Mouse (Mus musculus) ovary, postnatal 36 days (tissue): ENCODE results near the gene Lrrc8e.
A peak's percentile ranks its signal among the peaks of the same experiment; 100 is the strongest.

ENCODE experiments used
- DNase-seq: peaks from one replicate; pipeline ENCODE4 v3.0.0; 2022; ENCODE audit warnings: low spot score, mixed read lengths

Gene Lrrc8e

DNA sequence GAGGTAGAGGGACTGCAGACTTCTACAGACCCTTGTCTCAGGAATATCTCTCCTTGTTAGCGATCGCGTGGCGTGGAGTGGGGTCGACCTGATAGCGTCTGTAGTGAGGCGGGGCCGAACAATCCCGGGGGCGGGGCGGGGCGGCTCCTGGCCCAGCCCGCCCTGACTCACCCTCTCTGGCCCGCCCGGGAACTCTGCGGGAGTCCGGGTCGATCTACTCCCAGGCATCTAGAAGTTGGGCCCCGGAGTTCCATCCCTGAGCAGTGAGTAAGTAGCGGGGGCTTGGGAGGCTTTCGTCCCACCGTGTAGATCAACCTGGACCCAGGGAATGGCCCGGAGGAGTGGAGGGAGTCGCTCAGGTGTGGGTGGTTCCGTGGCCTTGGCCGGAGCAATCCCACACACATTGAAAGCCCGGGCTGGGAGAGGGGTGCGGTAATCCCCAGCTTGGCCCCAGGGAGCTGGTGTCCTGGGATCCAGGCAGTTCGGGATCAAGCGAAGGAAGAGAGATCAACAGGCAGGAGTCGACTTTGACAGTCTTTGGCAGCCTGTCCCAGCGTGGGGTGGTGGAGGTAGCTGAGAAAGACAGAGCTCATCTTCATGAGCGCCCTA is at the start of gene Lrrc8e:
TSS of gene Lrrc8e (plus strand) at position 89 of the 609 bp plus-strand sequence.
- DNase-seq: peak; percentile 60

DNA sequence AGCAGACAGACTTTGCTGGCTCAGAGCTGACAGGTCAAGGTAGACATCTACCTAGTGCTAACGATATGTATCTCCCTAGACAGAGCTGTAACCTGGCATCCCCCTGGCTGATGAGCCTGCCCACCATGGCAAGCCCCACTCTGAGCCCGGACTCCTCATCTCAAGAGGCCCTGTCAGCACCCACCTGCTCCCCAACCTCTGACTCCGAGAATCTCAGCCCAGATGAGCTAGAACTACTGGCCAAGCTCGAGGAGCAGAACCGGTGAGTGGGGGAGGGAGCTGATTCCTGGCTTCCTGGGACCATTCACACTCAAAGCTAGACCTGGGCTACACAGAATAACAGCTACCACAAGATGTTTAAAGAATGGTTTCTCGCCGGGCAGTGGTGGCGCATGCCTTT is 43.2 kb upstream of the Lrrc8e start:
- DNase-seq: no peak

DNA sequence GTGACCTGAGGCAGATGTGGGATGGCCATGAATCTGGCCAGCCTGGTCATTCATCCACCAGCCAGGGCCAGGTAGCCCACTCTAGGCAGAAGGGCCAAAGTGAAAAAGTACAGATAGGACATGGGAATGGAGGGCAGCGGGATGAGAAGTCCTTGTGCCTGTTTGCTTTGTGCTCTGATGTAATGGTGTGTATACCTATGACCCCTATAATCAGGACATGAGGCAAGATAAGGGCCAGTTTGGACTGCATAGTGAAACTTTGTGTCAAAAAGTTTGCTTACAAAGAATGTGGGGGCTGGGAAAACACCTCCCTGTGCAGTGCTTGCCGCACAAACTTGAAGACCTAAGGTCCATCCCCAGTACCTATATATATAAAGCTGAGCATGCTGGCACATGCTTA is 40.5 kb upstream of the Lrrc8e start:
- no peak for DNase-seq

DNA sequence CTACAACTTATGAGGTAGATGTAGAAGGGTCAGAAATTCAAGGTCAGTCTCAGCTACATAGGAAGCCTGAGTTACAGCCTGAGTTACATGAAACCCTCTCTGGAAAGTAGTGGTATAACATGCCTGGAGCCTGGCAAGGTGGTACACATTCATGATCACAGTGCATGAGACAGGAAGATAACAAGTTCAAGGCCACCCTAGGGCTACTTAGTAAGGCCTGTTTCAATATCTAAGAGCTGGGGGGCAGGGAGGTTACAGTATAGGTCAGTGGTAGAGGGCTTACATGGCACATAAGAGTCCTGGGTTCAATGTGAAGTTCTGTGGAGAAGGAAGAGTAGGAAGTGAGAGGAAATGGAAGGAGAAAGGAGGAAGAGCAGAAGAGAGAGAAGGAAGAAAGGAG is 38.0 kb upstream of the Lrrc8e start:
- DNase-seq: no peak

DNA sequence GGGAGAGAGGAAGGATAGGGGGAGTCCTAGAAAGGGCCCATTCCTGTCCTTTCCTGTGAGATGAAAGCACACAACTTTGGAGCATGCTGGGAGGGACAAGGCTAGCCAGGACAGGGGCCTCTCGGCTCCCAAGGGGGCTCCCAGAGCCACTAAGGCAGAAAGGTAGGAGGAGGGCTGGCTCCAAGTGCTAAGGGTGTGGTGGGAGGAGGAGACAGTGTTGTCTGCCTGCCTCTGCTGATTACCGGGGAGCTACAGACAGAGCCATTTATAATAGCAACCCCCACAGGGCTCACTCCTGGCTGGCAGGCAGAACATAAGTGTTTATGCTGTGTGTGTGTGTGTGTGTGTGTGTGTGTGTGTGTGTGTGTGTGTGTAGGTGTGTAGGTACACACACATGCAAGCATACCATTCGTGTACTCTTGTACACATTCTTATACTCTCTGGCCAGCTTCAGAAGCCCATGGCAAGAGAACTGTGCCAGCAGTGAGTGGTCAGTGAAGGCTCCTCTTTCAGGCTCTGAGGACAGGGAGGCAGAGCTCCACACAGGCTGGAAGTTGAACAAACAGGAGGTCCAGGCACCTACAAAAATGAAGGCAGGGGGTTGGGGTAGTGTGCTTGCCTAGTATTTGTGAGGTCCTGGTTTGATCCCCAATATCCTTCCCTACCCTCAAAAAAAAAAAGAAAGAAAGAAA is 37.5 kb upstream of the Lrrc8e start:
- DNase-seq: no peak

DNA sequence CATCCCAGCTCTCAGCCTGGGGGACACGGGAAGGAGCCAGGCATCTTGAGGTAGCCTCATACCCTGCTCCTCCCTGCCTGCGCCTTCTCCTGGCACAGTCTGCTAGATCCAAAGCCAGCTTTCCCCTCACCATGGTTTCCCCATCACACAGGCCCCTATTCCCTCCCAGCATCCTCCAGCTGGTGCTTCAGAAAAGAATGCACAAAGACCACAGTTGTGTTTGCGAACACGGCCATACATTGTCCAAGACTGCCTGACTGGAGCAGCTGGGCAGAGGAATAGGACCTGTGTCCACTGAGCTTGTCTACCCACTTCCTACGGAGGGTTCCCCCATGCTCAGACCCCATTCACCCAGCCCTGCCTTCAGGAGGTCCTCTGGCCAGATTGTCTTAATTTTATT is 34.3 kb upstream of the Lrrc8e start:
- DNase-seq: no peak

DNA sequence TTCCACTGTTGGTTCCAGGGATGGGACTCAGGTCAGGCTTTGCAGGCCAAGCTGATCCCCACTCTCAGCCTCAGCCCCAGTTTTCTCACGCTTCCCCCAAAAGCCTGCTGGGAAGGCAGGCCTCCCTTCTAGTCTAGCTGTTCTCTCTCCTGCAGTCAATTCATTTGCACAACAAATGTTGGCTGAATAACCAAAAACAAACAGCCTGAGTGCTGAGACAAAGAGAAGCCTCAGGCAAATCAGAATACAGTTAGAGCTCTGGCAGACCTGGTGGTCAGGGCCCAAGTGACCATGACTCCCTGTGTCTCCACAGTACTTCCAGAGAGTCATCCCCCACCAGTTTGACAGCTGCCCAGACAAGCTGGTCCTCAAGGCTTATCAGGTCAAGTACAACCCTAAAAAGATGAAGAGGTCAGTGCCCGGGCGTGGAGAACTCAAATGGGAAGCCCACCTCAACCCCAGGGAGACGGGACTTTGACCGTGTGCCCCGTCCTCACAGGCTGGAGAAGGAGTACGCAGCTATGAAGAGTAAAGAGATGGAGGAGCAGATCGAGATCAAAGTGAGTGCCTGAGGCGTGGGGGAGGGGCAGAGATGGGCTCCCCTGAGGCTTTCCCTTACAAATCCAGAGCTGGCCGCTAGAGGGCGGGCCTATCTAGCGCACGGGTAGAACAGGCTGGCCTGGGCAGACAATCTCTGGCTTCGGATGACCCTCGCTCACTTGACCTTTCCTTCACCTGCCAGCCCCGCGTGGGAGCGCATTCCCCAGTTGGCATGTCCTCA is 33.6 kb upstream of the Lrrc8e start:
- peak; percentile 87 for DNase-seq

DNA sequence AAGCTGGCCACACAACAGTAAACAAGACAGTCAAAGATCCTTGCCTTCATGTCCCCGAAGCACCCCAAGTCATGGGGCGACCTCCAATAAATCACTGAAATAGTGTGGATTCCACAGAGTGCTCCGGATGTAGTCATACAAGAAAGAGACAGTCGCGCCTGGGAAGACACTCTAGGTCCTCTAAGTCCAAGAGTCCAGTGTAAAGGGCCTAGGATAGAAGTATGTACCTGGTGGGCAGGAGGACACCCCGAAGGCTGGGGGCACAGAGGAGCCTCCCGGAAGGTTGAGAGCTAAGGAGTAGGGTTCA is 33.1 kb upstream of the Lrrc8e start:
- DNase-seq: no peak

DNA sequence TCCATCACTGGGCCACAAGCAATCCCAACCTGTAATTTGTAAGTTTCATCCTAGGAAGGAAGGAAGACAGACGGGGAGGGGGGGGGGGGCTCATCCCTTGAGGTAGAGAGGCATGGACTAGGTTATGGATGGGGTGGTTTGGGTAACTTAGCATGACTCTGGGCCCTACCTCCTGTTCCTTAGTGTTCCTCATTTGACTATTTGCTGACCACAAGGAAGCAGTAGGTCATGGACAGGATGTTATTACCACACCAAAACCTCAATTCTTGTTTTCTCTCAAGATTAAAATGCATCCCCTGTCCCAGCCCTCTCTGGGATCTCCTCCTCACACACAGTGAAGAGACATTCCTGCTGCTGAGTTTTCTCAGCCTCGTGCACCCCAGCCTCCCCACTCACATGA is 25.3 kb upstream of the Lrrc8e start:
- no peak for DNase-seq

DNA sequence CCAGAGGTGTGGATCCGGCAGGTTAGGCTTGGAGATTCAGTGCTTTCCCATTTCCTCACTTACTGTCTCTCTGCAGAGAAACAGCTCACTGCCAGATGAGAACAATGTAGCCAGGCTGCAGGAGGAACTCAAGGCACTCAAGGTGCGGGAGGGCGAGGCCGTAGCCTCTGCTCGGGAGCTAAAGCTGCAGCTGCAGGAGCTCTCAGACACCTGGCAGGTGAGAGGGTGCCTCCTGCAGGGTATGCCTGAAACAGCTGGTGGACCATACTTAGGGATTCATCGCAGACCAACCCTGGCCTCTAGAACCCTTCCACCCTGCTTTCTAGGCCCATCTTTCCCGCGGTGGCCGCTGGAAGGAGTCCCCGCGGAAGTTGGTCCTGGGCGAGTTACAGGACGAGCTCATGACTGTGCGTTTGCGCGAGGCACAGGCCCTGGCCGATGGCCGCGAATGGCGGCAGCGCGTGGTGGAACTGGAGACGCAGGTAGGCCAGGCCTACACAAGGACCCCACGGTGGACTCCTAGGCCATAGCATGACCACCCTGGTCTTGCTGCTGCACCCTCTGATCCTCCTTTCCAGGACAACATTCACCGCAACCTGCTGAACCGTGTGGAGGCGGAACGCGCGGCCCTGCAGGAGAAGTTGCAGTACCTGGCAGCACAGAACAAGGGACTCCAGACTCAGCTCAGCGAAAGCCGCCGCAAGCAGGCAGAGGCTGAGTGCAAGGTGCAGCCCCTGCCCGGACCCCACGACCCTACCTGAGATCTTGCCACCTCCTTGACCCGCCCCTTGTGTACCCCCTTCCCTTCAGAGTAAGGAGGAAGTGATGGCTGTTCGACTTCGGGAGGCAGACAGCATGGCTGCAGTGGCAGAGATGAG is 21.1 kb upstream of the Lrrc8e start:
- no peak for DNase-seq

DNA sequence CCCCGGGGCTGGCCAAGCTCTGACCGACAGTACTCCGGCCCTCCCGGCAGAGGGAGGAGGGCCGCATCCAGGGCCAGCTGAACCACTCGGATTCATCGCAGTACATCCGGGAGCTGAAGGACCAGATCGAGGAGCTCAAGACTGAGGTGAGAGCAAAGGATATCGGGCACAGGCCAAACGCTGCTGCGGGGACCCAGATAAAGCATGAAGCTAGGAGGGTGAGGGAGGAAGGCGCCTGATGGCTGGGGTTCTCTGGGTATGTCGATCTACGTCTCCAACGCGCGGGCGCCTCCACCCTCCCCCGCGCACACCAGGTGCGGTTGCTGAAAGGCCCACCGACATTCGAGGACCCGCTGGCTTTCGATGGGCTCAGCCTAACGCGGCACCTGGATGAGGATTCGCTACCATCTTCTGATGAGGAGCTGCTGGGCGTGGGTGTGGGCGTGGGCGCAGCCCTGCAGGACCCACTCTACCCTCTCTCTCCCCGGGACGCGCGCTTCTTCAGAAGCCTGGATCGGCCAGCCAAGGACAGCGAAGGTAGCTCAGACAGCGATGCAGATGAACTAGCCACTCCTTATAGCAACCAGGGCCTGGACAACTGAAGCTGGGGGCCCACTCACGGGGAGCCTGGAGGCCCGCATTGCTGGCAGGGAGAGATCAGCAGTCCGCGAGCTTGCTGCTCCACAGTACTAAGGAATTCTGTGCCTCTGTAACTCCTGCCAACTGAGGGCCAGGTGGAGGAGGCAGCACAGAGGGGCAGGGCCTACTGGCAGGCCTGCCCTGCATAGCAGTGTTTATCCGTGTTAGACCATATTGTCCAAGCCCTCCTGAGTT is 20.2 kb upstream of the Lrrc8e start:
- DNase-seq: no peak

DNA sequence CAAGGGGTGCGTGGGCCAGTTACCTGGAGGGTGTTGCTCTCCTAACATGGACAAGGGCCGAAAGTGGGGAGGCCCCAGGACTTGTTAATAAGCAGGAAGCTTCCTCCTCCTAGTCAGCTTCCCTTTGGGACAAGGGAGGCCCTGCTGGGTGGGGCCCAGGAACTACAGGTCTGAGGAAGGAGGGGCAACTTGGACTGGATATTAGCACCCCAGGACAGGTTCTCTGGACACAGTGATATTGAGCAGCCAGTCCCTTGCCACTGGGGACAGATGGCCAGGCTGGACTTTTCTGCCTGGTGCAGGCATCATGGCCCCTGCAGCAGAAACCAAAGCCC is 19.6 kb upstream of the Lrrc8e start:
- DNase-seq: no peak

DNA sequence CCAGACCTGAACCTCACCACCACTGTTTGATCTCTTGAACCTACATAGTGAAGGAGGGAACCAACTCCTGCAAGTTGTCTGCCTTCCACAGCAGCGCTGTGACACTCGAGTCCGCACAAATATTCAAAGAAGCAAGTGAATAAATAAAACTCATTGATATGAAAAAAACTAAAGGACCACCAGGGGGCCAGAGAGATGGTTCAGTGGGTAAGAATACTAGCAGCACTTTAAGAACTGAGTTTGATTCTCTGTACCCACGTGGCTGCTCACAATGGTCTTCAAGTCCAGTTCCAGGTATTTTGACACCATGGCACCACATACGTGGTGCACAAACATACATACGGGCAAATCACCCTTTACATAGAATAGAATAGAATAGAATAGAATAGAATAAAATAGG is 15.5 kb upstream of the Lrrc8e start:
- DNase-seq: no peak

DNA sequence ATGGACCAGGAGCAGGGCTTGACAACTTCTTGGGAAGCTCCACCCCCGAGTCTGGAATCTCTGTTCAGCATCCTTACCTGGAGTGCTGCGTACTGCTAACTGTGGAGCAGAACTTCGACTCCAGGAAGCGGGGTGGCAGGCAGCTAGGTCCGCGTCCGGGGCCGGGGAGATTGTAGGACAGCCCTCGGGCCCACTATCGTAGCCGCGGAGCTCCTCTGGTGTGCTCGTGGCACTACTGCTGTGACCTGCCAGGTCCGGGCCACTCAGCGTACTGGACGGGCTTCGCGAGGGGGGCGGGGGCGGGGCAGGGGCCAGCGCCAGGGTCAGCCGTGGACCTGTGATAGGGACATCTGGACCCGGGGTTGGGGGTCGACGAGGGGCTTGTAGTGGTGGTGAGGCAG is 13.8 kb upstream of the Lrrc8e start:
- DNase-seq: peak; percentile 32

DNA sequence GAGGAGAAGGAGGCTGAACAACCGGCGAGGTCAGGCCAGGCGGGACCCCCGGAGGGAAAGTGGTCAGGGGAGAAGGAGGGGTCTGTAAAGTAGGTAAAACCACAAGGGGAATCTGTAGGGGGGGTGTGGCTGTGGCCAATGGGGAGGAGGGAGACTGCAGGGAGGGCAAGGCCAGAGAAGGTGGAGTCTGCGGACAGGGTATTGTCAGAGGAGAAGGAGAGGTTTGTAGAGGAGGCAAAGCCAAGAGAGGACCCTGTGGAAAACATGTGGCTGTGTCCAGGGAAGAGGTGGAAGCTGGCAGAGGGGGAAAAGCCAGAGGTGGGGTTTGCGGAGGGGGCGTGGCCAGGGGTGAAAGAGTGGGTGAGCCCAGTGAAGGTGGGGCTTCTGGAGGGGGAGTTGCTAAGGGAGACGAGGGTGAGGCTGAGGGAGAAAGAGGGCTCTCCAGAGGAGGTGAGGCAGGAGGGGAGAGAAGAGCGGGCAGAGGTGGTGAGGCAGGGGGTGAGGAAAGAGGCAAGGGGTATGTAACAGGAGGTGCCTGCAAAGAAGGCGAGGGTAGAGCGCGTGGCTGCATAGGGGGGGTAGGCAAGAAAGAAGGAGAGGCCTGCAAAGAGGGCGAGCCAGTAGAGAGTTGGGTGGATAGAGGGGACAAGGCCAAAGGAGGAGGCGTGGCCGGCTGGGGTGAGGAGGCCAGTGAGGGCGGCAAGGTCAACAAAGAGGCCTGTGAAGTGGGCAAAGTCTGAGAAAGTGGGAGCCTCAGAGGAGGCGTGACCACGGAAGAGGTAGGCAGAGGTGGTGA is 13.2 kb upstream of the Lrrc8e start:
- peak; percentile 79 for DNase-seq

DNA sequence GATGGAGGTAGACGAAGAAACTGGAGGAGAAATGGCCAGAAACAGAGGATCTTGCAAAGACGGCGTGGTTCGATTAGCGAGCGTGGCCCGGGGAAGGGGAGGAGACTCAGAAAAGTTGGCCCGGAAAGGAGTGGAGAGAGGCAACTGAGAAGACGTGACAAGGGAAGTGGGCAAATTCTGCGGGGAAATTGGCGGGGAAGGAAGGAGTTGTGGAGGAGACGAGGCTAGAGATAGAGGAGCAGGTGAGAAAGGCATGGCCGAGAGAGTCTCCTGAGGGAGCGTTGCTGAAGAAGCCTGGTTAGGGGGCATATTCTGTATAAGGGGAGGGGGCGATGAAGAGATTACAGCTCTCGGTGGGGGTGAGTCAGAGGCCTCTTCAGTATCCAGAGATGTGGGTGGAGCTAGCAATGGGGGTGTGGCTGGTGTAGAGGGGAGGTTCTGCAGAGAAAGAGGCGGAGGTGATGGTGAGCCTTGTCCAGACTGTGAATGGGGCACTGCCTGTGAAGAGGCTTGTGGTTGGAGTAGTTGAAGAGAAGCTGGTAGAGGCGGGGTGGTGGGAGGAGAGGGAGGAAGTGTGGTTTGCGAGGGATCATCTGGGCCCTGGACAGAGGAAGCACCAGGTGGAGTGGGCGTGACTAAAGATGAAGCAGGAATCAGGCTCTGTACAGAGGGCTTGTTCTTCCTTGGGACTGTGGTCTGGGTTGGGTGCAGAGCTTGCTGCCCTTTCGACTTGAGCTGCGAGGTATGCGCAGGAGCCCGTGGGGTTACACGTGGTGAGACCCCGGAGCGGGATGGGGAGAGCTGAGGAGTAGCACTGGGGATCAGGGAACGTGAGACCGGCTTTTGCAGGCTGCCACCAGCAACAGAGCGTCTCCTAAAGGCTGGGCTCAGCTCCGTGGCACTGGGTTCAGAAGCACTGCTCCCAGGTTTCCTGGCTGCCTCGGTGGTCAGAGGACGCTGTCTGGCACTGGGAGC is 12.3 kb upstream of the Lrrc8e start:
- DNase-seq: peak; percentile 57

DNA sequence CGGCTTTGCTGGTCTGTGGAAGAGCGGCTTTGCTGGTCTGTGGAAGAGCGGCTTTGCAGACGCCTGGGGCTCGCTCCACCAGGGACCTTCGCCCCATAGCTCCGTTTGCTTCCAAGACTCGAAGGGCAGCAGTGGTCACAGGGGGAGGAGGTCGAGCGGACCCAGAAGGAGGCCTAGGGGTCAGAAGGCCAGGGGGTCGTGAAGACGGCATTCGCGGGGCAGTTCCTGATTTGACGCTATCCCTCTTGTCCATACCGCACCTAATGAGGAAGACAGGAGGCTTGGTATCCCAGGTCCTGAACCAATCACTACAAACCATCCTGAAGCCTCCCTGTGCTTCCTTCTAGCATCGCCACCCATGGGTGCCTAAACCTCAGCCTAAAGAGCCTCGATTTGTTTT is 10.3 kb upstream of the Lrrc8e start:
- no peak for DNase-seq

DNA sequence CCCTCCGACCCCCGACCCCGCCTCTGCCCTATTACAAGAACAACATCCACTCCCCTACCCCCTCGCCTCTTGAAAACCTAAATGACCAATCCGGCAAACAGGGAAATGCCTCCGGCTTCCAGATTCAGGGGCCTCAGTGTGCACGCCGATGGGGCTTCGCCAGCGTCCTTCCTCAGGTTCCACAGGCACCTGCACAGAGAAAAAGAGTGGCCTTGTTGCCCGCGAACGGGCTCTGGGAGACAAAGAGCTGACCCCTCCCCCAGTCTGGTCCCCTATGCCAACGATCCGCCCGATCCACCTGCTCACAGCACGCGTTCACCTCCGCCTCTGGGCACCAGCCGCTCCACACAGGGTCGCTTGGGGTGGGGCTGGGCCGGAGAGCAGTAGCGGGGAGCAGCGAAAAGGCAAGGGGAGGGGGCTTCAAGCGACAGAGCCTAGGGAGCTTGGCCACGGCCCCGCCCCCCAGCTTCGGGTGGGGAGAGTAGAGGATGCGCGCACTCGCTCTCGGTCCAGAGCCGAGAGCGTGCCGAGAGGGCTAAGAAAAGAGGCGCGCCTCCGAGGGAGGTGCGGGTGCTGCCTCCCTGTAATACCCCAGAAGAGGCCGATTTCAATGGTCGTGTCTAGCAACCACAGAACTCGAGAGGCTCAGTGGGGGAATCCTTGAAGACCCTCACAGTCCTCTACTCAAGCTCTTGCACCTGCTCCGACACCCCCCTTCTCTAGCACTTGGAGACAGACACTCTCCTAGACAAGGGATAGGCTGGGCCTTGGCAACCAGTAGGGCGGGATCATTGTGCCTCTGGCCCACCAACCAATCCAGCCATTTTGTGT is 9.6 kb upstream of the Lrrc8e start, which contains the start of gene Prr36:
TSS of gene Prr36 (minus strand) at position 669 of the 831 bp plus-strand sequence.
- DNase-seq: peak; percentile 41

DNA sequence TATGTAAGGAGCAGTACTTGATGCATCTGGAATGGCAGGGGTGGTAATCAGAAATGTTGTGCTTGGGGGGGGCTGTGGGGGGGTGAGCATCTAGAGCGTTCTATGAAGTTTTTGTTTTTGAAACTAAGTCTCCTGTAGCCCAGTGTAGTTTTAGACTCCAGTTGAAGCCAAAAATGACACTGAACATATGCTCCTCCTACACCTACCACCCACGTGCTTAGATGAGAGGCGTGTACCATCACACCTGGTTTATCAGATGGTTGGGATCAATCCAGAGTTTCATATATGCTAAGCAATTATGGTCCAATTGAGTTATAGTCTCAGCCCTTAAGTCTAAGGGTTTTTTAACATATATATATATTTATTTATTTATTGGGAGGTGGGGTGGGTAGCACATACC is 7.0 kb upstream of the Lrrc8e start:
- DNase-seq: no peak
